Mouse (Mus musculus) kidney, embryonic 16.5 days (tissue): Measurements from ENCODE around the gene Hpdl. TPM values are rescaled to one million over a fixed set of nuclear protein-coding genes. Genes with fewer than 3 reads are reported as not detected.
"Not testable (repeated sequence)": the region's sequence is repeated elsewhere in the genome, so short reads cannot be mapped to it uniquely, and the experiment has no call there.

Source experiments
- ATAC-seq: fragments of 200-750 bp; cut with Nextera tagmentation; 2 replicates; pipeline ENCODE4 v1.8.0; 2017; ENCODE audit warnings: moderate TSS enrichment; ENCODE audit not compliant: low FRiP score, low TSS enrichment
- H3K27ac ChIP-seq: fragments of 300-500 bp; sonication (generic); 2 replicates; pipeline ENCODE4 v1.5.1; 2014; ENCODE audit warnings: low read length
- H3K27me3 ChIP-seq: fragments of 300-500 bp; sonication (generic); 2 replicates; pipeline ENCODE4 v1.6.1; 2014; ENCODE audit warnings: low read length, control low read depth, mixed read lengths; ENCODE audit not compliant: insufficient read depth
- H3K36me3 ChIP-seq: fragments of 300-500 bp; sonication (generic); 2 replicates; pipeline ENCODE4 v1.6.1; 2014; ENCODE audit warnings: low read length, control low read depth, mixed read lengths; ENCODE audit not compliant: insufficient read depth
- H3K4me1 ChIP-seq: fragments of 300-500 bp; sonication (generic); 2 replicates; pipeline ENCODE4 v1.6.1; 2014; ENCODE audit warnings: low read length, control low read depth, mixed read lengths; ENCODE audit not compliant: insufficient read depth
- H3K4me2 ChIP-seq: fragments of 300-500 bp; sonication (generic); replicated peaks from 2 replicates; pipeline ENCODE4 v1.6.1; 2014; ENCODE audit warnings: low read depth, low read length
- H3K4me3 ChIP-seq: fragments of 300-500 bp; sonication (generic); 2 replicates; pipeline ENCODE4 v1.5.1; 2014; ENCODE audit warnings: mild to moderate bottlenecking, low read length
- H3K9ac ChIP-seq: fragments of 300-500 bp; sonication (generic); replicated peaks from 2 replicates; pipeline ENCODE4 v1.6.1; 2014; ENCODE audit warnings: low read length
- H3K9me3 ChIP-seq: fragments of 300-500 bp; sonication (generic); 2 replicates; pipeline ENCODE4 v1.6.1; 2016; ENCODE audit warnings: low read length, control low read depth
- WGBS: fragments of 180-500 bp; shearing (Covaris S2); extraction: QIAGEN DNeasy Blood & Tissue Kit; methylation state at CpG from one replicate; pipeline ENCODE4 v1.1.7; 2014; 5-methylcytosine and 5-hydroxymethylcytosine counted together
- polyA plus RNA-seq: library from polyadenylated mRNA; unstranded; fragments of >200 nt; fragmentation: Nextera tagmentation; extraction: Ambion mirVana; gene quantifications from 2 replicates; pipeline ENCODE4 v1.2.1, GENCODE M21; 2015

The Hpdl gene
- 1.9 and 2.0 TPM in 2 replicates for polyA plus RNA-seq

DNA sequence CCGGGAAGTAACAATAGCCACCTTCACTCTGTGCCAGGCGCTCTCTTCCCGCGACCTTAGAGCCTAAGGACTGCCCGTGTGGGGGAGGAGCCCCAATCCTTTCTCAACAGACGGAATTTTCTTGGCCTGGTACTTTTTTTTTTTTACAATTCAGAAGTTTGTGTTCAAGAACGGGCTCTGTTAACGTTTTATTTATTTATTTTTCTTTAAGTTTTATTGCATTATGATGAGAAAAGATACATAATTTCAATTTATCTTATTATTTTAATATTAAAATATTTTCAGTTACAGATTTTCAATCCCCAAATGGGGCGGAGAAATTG lies at the start of gene Hpdl:
Gene Hpdl, minus strand, starts transcription at position 14 of the 323 bp plus-strand sequence.
- Histone ChIP-seq H3K9ac (peak within 1 kb of the TSS; percentile 70), H3K36me3 (peaks cover 13% of the 10 kb centered on the region), H3K27me3 (peaks cover 10% of the 10 kb centered on the region), H3K4me2 (peak within 1 kb of the TSS; percentile 98), H3K27ac (no peak within 1 kb of the TSS), H3K9me3 (no peaks in the 10 kb centered on the region), H3K4me1 (peaks cover 16% of the 10 kb centered on the region), H3K4me3 (peak within 1 kb of the TSS; percentile 61)
- 11% methylated on average over 9 of the region's 9 CpGs for WGBS
- no peak for ATAC-seq

DNA sequence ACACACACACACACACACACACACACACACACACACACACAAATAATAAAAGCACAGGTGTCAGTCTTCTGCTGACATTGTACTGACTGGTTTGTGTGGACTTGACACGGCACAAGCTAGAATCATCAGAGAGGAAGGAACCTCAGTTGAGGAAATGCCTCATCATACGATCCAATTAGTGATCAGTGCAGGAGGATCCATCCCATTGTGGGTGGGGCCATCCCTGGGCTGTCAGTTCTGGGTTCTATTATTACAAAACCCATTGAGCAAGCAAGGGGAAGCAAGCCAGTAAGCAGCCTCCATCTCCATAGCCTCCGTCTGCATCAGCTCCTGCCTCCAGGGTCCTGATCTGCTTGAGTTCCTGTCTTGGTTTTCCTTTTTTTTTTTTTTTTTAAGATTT lies 48.4 kb upstream of the Hpdl start:
- H3K27me3 ChIP-seq, result no peaks in the 10 kb centered on the region
- no peak for ATAC-seq
- no peaks in the 10 kb centered on the region for H3K4me1 ChIP-seq
- no peaks in the 10 kb centered on the region for H3K36me3 ChIP-seq
- no peaks in the 10 kb centered on the region for H3K9me3 ChIP-seq
- H3K4me2 ChIP-seq, result no peak overlapping the region
- H3K4me3 ChIP-seq, result no peak overlapping the region
- no peak overlapping the region for H3K9ac ChIP-seq
- WGBS, result 72% methylated on average over 3 of the region's 3 CpGs
- H3K27ac ChIP-seq, result no peak overlapping the region

GRCm38 (mm10) chr4:116862023-116862422 lies 40.5 kb upstream of the Hpdl start:
- Histone ChIP-seq H3K4me1 (0 out of 2 replicates have a peak, but pooled peaks cover 3% of the 10 kb centered on the region), H3K27me3 (no peaks in the 10 kb centered on the region), H3K36me3 (no peaks in the 10 kb centered on the region), H3K9ac (no peak overlapping the region), H3K4me2 (no peak overlapping the region), H3K9me3 (no peaks in the 10 kb centered on the region), H3K27ac (no peak overlapping the region), H3K4me3 (no peak overlapping the region)
- ATAC-seq, result no peak
- 36% methylated on average over 8 of the region's 8 CpGs for WGBS

GRCm38 (mm10) chr4:116859711-116860110 lies 38.2 kb upstream of the Hpdl start:
- no peaks in the 10 kb centered on the region for H3K27me3 ChIP-seq
- H3K36me3 ChIP-seq, result no peaks in the 10 kb centered on the region
- 0 out of 2 replicates have a peak, but pooled peaks cover 3% of the 10 kb centered on the region for H3K4me1 ChIP-seq
- no peaks in the 10 kb centered on the region for H3K9me3 ChIP-seq
- H3K27ac ChIP-seq, result no peak overlapping the region
- H3K4me3 ChIP-seq, result no peak overlapping the region
- H3K4me2 ChIP-seq, result no peak overlapping the region
- no peak overlapping the region for H3K9ac ChIP-seq
- 0 out of 2 replicates have a peak, but pooled peaks have one; percentile 46 for ATAC-seq
- WGBS, result 56% methylated on average over 5 of the region's 5 CpGs

GRCm38 (mm10) chr4:116857203-116857602 lies 35.7 kb upstream of the Hpdl start:
- Histone ChIP-seq H3K9me3 (no peaks in the 10 kb centered on the region), H3K4me3 (no peak overlapping the region), H3K4me1 (0 out of 2 replicates have a peak, but pooled peaks cover 3% of the 10 kb centered on the region), H3K36me3 (no peaks in the 10 kb centered on the region), H3K27me3 (no peaks in the 10 kb centered on the region), H3K27ac (no peak overlapping the region), H3K4me2 (no peak overlapping the region), H3K9ac (no peak overlapping the region)
- 85% methylated on average over 10 of the region's 10 CpGs for WGBS
- ATAC-seq, result no peak

- Histone ChIP-seq H3K4me2 (no peak overlapping the region), H3K27ac (no peak overlapping the region), H3K9me3 (no peaks in the 10 kb centered on the region), H3K4me3 (no peak overlapping the region), H3K27me3 (no peaks in the 10 kb centered on the region), H3K36me3 (no peaks in the 10 kb centered on the region), H3K4me1 (0 out of 2 replicates have a peak, but pooled peaks cover 3% of the 10 kb centered on the region), H3K9ac (no peak overlapping the region)
- WGBS, result 38% methylated on average over 2 of the region's 2 CpGs
- no peak for ATAC-seq
Measured at GRCm38 (mm10) chr4:116854286-116854685, 32.8 kb upstream of the Hpdl start.

GRCm38 (mm10) chr4:116849901-116850300 lies 28.4 kb upstream of the Hpdl start:
- Histone ChIP-seq H3K27ac (no peak overlapping the region), H3K9me3 (no peaks in the 10 kb centered on the region), H3K4me2 (no peak overlapping the region), H3K9ac (no peak overlapping the region), H3K4me1 (no peaks in the 10 kb centered on the region), H3K36me3 (no peaks in the 10 kb centered on the region), H3K27me3 (no peaks in the 10 kb centered on the region), H3K4me3 (no peak overlapping the region)
- WGBS, result 72% methylated on average over 3 of the region's 3 CpGs
- ATAC-seq, result no peak

- Histone ChIP-seq H3K4me2 (no peak overlapping the region), H3K27ac (no peak overlapping the region), H3K9ac (no peak overlapping the region), H3K4me1 (no peaks in the 10 kb centered on the region), H3K9me3 (0 out of 2 replicates have a peak, but pooled peaks cover 4% of the 10 kb centered on the region), H3K36me3 (no peaks in the 10 kb centered on the region), H3K27me3 (0 out of 2 replicates have a peak, but pooled peaks cover 8% of the 10 kb centered on the region), H3K4me3 (no peak overlapping the region)
- 95% methylated on average over 3 of the region's 3 CpGs for WGBS
- ATAC-seq, result no peak
Measured at GRCm38 (mm10) chr4:116844324-116844723, 22.8 kb upstream of the Hpdl start.

DNA sequence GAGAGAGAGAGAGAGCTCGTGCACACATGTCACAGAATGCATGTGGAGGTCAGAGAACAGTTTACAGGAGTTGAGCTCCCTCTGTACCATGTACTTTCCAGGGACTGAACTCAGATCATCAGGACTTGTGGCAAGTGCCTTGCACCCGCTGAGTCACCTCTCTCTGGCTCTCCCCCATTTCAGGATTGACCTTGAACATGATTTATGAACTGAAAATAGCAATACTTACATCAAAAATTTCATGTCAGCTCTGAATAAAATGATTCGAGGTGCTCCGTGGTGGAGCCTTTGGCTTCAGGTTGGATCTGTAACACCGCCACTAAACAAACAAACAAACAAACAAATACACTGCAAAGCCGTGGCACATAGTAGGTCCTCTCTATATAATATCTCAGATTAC lies 19.3 kb upstream of the Hpdl start:
- ATAC-seq, result no peak
- WGBS, result 81% methylated on average over 6 of the region's 6 CpGs
- Histone ChIP-seq H3K36me3 (no peaks in the 10 kb centered on the region), H3K4me2 (no peak overlapping the region), H3K9ac (no peak overlapping the region), H3K9me3 (0 out of 2 replicates have a peak, but pooled peaks cover 4% of the 10 kb centered on the region), H3K4me1 (no peaks in the 10 kb centered on the region), H3K27ac (no peak overlapping the region), H3K27me3 (0 out of 2 replicates have a peak, but pooled peaks cover 10% of the 10 kb centered on the region), H3K4me3 (no peak overlapping the region)

DNA sequence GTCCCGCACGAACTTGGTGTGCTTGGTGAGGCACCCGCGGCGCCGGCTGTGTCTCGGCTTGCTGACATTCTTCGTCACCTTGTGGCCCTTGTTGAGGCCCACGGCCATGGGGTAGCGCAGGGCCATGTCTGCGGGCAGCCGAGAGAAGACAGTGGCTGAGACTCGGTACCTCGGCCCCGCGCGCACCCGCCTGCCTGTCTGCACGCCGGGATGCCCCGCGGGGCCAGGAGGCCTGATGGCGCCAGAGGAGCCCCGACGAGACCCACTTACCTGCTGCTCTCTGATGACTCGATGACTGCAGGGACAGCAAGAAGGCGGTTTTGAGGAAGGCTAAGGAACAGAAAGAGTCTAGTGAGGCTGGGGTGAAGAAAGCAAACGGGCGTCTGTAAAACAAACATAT lies 18.6 kb upstream of the Hpdl start:
- H3K9me3 ChIP-seq, H3K4me3 ChIP-seq, H3K27me3 ChIP-seq, H3K4me1 ChIP-seq, ATAC-seq, H3K9ac ChIP-seq, H3K27ac ChIP-seq, H3K36me3 ChIP-seq: not testable (repeated sequence)
- peak overlapping the region; percentile 34 for H3K4me2 ChIP-seq
- 21% methylated on average over 21 of the region's 29 CpGs for WGBS
